Mouse (Mus musculus) CD4-positive helper T cell, adult 2 months (primary cell): ENCODE measurements around the gene Sirt5.

ENCODE experiments used
- DNase-seq: peaks from one replicate; pipeline ENCODE4 v3.0.0-alpha.2; 2012; ENCODE audit warnings: low read depth, missing footprints, low spot score

The Sirt5 gene

GRCm38 (mm10) chr13:43374205-43374604 lies 8.9 kb downstream of the Sirt5 start:
- DNase-seq = no peak

- no peak for DNase-seq
These were observed 9.7 kb downstream of the Sirt5 start for GRCm38 (mm10) chr13:43374918-43375432.

- no peak for DNase-seq
These were observed 14.7 kb downstream of the Sirt5 start for GRCm38 (mm10) chr13:43379989-43380388.

GRCm38 (mm10) chr13:43385321-43385720 lies 20.0 kb downstream of the Sirt5 start:
- DNase-seq = no peak

- DNase-seq = peak; percentile 7
These were observed 32.5 kb downstream of the Sirt5 start for GRCm38 (mm10) chr13:43397700-43398296.

GRCm38 (mm10) chr13:43398297-43399080 lies 33.2 kb downstream of the Sirt5 start, which contains the start of gene Nol7:
TSS of gene Nol7 (plus strand) at chr13:43398390.
- peak; percentile 95 for DNase-seq

GRCm38 (mm10) chr13:43399576-43399975 lies 34.3 kb downstream of the Sirt5 start:
- DNase-seq = no peak

GRCm38 (mm10) chr13:43412311-43412710 lies 47.0 kb downstream of the Sirt5 start:
- DNase-seq = no peak

GRCm38 (mm10) chr13:43413611-43414010 lies 48.3 kb downstream of the Sirt5 start:
- no peak for DNase-seq

- DNase-seq = no peak
These were observed 50.0 kb downstream of the Sirt5 start for GRCm38 (mm10) chr13:43415249-43415648.

GRCm38 (mm10) chr13:43428436-43428835 lies 63.1 kb downstream of the Sirt5 start:
- DNase-seq = no peak

- DNase-seq = peak; percentile 36
These were observed 68.1 kb downstream of the Sirt5 start for GRCm38 (mm10) chr13:43433395-43433794.

GRCm38 (mm10) chr13:43440376-43440775 lies 75.1 kb downstream of the Sirt5 start:
- DNase-seq = no peak

- no peak for DNase-seq
These were observed 77.3 kb downstream of the Sirt5 start for GRCm38 (mm10) chr13:43442551-43442950.

- no peak for DNase-seq
These were observed 78.4 kb downstream of the Sirt5 start for GRCm38 (mm10) chr13:43443706-43444105.

- DNase-seq = peak; percentile 26
These were observed 79.4 kb downstream of the Sirt5 start for GRCm38 (mm10) chr13:43444717-43445116.
